Mouse (Mus musculus) left cerebral cortex, adult 11 months (tissue): ENCODE measurements around the gene Arid1a.

ENCODE experiments used
- DNase-seq: peaks from one replicate; pipeline ENCODE4 v3.0.0; 2022; ENCODE audit warnings: low spot score

Gene Arid1a

GRCm38 (mm10) chr4:133756514-133757268, at the start of gene Arid1a:
TSS of gene Arid1a (minus strand) at chr4:133756769.
- peak; percentile 87 for DNase-seq

GRCm38 (mm10) chr4:133804401-133805263, 48.1 kb upstream of the Arid1a start:
- no peak for DNase-seq

DNA sequence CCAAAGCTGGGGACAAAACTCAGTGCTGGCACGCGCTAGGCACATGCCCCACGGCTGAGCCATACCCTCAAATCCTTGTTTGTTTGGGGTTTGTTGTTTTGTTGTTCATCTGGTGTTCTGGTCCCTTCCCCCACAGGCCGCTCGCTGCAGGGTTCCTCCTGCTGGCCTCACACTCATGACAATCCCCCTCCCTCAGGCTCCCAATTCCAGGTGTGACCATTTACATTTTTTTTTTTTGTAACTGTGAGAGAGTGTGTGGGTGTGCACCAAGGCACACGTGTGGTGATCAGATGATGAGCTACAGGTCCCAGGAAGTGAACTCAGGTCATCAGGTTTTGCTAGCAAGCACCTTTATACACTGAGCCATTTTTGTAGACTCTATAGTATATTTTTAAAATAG, 44.0 kb upstream of the Arid1a start:
- DNase-seq = no peak

DNA sequence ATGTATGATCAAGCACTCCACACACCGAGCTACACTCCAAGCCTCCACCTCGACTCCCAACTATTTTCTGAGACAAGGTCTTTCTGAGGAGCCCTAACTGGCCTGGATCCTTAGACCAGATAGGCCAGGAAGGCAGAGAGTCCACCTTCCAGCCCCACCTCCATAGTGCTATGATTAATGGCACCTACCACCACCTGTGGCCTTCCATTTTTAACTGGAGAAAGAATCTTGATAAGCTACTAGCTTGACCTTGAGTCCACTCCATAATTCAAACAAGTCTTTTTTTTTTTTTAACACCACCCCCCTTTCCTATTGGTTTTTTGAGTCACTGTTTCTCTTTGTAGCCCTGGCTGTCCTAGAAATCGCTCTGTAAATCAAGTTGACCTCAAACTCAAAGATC, 36.7 kb upstream of the Arid1a start:
- no peak for DNase-seq

DNA sequence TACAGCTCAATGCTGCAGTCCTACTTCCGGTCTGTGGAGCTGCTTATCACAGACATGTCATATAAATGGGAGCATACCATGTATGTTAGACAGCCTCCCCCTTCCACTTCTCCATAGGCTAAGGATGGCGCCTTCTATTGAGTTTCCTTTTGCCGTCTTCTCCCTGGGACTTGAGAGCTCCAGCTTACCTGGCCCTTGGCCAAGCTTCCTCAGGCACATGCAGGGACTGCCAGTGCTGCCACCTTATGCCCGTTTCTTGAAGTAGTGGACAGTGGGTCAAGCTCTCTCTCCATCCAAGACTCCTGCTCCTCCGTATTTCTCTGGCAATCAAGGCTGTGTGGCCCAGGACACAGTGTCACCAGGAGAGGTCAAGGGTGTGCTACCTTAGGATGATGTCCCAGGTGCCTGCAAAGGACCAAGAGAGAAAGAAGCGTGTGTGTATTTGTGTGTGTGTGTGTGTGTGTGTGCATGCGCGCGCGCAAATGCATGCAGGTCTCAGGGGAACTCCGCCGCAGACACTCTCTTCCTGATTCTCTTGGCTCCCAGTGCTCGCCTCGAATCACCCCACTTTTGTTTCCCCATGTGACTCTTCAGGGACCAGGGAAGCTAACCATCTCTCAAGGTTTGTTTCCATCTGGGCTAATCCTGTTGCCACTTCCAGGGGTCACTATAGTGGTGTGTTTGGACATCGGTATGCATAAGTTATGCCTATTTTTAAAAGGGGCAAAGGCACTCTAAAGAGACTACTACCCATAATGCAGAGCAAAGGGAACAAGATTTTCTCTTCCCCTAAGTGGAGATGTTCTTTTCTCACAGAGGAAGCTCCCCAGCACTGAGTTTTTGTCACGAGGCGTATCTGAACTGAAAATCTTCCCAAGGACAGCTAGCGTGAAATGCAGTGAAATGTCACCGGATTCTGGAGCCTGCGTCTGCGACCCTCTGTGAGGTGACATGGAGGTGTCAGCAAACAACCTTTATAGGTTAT, 18.3 kb upstream of the Arid1a start:
- no peak for DNase-seq

GRCm38 (mm10) chr4:133769157-133769556, 12.6 kb upstream of the Arid1a start:
- DNase-seq = no peak

DNA sequence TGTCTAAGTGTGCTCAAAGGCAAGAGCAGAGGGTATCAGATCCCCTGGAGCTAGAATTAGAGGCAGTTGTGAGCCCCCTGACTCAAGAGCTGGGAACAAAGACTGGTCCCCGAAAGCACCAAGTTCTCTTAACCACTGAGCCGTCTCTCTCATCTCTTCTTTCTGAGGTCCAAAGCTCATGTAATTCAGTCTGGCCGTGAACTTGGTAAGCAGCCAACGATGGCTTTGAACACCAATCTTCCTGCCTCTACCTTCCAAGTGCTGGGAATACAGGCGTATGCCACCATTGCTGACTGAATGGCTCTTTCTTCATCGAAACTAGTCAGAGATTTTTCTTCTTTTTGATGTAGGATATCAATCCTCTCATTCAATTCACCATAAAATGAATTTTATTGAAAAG, 6.5 kb upstream of the Arid1a start:
- DNase-seq = no peak

GRCm38 (mm10) chr4:133759659-133760058, 3.1 kb upstream of the Arid1a start:
- DNase-seq = no peak

DNA sequence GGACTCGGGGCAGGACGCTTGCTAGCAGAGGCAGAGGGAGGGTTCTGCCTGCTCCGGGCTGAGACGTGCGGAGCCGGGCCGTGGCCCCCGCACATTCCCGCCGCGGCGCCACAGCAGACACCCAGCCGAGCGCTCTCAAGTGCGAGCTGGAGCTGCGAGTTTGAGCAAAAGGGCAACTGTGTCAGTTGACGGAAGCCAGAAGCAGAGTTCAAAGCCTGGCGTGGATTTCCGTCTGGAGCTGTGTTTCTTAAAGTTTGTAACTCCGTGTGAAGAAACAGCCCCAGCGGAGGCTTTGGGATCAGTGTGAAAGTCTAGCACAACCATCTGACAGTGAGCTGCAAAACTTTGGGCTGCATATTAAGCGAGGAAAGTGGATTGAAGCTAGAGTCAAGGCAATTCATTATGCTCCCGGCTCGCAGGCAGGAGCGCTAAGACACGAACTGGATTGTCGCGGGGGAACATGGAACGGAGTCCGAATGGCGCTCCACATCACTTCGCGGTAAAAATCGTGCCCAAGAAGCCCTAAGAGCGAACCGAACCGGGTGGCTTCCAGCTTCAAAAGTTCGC, 783 bp upstream of the Arid1a start:
- peak; percentile 86 for DNase-seq

GRCm38 (mm10) chr4:133755861-133756371, 653 bp downstream of the Arid1a start:
- DNase-seq = no peak

DNA sequence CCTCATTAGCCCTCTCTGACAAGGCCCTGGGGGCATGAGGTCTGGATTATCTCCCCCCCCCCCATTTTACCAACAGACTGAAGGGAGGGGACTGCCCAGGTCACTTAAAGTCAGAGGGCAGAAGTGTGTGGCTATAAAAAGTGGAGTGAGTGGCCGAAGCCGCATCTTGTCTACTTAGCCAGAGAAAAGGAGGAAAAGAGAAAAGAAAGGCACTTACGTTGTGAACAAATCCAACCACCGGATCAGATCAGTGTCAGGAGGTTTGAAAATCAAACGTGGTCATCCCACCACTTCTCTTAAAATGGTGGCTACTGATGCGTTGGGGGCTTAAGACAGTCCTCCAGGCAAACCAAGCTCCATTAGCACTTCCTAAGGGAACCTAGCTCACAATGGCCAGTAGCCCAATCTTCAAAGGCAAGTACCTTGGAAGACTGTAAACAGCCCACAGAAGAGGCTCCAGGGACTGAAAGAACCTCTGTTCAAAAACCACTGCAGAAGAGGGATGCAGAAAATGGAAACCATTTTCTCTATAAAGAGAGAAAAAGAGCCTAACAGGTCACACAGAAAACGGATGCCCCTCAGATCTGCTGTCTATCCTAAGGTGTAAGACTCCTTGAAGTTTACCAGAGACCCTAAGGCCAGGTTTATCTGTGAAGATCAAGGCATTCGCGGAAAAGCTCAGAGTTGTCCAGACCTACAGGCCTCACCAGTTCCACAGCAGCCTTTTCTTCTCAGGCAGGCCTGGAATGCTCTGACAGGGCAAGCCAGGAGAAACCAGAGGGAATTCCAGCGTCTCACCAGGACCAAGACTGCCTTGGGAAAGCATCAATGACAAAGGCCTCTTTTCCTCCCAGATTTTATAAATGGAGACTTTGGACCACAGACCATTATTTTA, 1.5 kb downstream of the Arid1a start:
- no peak for DNase-seq

- peak; percentile 98 for DNase-seq
Measured at GRCm38 (mm10) chr4:133754238-133754637, 2.3 kb downstream of the Arid1a start.

GRCm38 (mm10) chr4:133753375-133754190, 3.0 kb downstream of the Arid1a start:
- DNase-seq = no peak

DNA sequence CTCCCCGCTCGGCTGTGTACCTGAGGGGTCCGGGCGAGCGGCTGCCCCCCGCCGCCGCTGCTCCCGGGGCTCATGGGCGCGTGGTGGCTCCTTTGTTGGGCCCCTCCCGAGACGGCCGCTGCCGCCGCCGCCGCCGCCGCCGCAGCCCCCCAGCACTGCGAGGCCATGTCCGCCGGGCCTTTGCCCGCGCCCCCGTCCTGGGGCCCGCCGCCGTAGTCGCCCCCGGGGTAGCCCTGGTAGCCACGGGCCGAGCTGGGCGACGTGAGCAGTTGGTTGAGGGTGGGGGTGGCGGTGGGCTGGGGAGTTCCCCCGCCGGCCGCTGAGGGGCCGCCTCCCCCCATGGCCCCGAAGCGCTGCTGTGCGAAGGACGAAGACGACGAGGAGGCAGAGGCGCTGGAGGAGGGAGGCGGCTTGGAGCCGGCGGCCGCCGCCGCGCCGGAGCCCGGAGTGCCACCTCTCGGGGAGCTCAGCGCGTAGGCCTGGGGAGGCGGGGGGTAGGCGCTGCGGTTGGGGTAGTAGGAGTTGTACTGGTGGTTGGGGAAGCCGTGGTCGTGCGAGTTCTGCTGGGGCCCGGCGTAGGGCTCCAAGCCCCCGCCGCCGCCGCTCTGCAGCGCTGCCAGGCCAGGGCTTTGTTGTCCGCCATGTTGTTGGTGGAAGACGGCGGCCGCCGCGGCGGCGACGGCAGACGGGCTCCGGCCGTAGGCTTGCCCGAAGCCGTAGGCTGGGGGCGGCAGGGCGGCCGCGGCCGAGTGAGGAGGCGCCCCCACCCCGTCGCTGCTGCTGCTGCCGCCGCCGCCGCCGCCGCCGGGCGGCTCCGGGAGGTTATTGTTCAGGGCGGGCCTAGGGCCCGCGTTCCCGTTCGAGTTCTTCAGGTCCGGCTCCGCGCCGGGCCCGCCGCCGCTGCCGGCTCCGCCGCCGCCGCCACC, 3.9 kb downstream of the Arid1a start:
- DNase-seq = no peak

- DNase-seq = peak; percentile 66
Measured at GRCm38 (mm10) chr4:133751521-133752448, 4.8 kb downstream of the Arid1a start.

- no peak for DNase-seq
Measured at GRCm38 (mm10) chr4:133750184-133750775, 6.3 kb downstream of the Arid1a start.

DNA sequence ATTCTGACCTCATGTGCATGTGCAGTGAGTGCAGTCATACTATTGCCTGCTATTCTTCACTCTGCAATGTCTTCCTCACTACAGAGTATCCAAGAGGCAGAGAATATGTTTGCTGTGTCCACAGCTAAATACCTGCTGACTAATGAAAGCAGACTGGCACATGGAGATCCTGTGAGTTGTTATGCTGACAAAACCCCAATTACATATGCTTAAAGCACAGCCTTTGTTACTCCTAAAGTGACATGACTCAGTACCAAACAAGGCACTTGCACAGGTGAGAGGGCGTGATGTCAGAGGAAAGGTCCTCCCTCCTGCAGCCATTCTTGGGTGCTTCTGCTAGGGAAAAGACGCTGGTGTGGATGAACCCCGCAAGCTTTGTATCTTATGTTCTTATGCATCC, 21.3 kb downstream of the Arid1a start:
- DNase-seq = no peak
